Mouse (Mus musculus): ENCODE results near the gene Mrps2.
"Not testable (repeated sequence)": the region's sequence is repeated elsewhere in the genome, so short reads cannot be mapped to it uniquely, and the experiment has no call there.

Gene Mrps2

DNA sequence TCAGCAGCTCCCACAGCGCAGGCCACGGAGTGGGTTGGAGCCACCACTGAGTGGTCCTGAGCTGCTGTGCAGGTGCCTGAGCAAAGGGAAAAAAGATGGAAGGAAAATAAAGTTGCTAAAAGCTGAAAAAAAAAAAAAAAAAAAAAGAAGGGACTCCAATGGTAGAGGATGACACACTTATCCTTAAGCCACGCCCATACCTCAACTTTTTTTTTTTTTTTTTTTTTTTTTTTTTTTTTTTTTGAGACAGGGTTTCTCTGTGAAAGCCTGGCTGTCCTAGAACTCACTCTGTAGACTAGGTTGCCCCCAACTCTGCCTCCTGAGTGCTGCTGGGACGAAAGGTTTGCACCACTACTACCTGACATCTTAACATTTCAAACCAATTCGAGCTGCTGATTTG is 10.1 kb downstream of the Mrps2 start:
- DNase-seq = not testable (repeated sequence)

- DNase-seq = peak in 1 of 2 experiments; percentile 14
Measured at GRCm38 (mm10) chr2:28479208-28480204, 11.6 kb downstream of the Mrps2 start.

- DNase-seq = no peak
Measured at GRCm38 (mm10) chr2:28483861-28484260, 16.0 kb downstream of the Mrps2 start.

DNA sequence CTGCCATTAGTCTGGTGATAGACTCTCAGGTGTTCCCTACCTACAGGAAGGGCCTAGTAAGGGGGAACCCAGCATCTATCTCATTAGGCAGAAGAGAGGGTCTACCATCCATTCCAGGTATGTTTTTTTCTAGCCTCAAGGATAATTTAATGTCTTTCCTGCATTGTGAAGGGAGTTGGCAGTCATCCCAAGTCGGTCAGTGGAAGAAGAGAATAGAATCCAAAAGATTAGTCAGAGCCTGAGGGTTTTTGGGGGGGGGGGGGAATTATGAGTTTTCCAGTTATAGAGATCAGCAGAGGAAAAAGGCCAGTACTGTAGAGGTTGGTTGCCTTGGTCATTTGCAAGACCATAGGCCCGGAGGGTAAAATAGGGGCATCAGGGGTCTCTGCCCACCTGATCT is 26.7 kb downstream of the Mrps2 start:
- peak in 1 of 2 experiments; percentile 6 for DNase-seq

- peak in 1 of 2 experiments; percentile 39 for DNase-seq
Measured at GRCm38 (mm10) chr2:28495207-28495756, 27.4 kb downstream of the Mrps2 start.

- DNase-seq = peak in 1 of 2 experiments; percentile 1
Measured at GRCm38 (mm10) chr2:28495801-28496595, 28.1 kb downstream of the Mrps2 start.

- DNase-seq = peak in 1 of 2 experiments; percentile 1
Measured at GRCm38 (mm10) chr2:28496671-28497070, 28.8 kb downstream of the Mrps2 start, which contains the start of gene Gbgt1. Gene Gbgt1, plus strand, starts transcription at chr2:28496891.

GRCm38 (mm10) chr2:28497561-28497960 is 29.7 kb downstream of the Mrps2 start:
- DNase-seq = no peak

DNA sequence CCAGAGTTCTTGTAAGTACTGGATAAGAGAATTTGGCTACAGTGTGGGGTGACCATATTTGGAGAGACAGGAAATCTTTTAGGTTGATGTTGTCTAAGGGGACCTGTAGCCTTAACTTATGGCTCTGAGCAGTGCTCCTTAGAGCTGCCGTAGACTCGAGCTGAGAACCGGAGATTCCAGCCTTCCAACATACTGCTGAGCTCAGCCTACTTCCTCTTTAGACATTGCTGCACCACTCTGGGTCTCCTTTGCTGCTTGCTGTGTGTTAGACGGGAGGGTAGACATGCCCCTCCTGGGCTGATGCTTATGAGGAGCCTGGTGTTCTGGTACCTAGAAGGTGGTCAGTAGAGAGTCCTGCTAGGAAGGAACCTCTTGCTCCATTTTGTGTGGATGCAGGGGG is 30.6 kb downstream of the Mrps2 start:
- DNase-seq = no peak

GRCm38 (mm10) chr2:28502987-28503386 is 35.1 kb downstream of the Mrps2 start:
- peak; percentile 0 to 1 for DNase-seq

- peak; percentile 1 for DNase-seq
Measured at GRCm38 (mm10) chr2:28504676-28505075, 36.8 kb downstream of the Mrps2 start.

- peak; percentile 0 to 1 for DNase-seq
Measured at GRCm38 (mm10) chr2:28505795-28506194, 37.9 kb downstream of the Mrps2 start, which contains the start of gene Gm10134. Gene Gm10134, plus strand, starts transcription at chr2:28506095.

DNA sequence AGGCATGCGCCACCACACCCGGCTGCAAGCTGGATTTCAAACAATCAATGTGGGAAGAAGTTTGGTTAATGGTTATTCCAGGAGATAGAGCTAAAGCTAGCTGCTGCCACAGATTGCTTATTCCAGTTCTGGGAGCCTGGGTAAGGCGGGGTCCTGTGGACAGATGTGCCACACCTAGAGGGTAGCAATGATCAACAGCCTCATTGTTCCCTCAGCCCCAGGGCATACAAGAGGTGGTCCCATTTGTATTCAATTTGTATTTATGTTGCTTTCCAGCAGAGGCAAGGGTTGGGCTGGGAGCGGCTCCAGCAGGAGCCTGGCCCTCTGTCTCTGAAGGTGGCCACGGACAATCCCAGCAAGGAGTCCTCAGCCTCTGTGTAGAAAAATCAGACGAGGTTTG is 38.4 kb downstream of the Mrps2 start:
- DNase-seq = peak; percentile 0 to 2

- peak; percentile 4 to 20 for DNase-seq
Measured at GRCm38 (mm10) chr2:28511600-28511999, 43.7 kb downstream of the Mrps2 start.

GRCm38 (mm10) chr2:28512798-28513401 is 45.0 kb downstream of the Mrps2 start, which contains the start of gene Ralgds:
Gene Ralgds, plus strand, starts transcription at chr2:28513125.
- peak; percentile 85 to 92 for DNase-seq

- peak; percentile 67 to 69 for DNase-seq
Measured at GRCm38 (mm10) chr2:28513431-28514370, 45.8 kb downstream of the Mrps2 start.

DNA sequence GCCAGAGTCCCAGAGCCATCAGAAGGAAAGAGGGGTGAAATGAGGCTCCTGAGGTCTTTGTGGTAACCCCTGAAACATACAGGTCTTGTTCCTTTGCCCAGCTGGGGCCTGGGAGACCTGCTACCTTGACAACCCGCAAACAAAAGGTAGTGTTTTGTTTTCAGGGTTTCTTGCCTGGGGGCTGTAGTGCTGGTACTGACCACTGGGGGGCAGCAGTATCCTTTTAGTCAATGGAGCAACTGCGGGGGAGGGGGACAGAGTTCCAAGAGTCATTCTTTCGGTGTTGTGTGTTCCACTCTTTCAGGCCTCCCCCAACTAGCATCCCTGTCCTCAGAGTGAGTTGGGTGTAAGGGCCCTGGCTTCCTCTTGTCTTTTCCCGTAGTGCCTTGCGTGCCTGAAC is 46.6 kb downstream of the Mrps2 start:
- peak; percentile 93 to 95 for DNase-seq

DNA sequence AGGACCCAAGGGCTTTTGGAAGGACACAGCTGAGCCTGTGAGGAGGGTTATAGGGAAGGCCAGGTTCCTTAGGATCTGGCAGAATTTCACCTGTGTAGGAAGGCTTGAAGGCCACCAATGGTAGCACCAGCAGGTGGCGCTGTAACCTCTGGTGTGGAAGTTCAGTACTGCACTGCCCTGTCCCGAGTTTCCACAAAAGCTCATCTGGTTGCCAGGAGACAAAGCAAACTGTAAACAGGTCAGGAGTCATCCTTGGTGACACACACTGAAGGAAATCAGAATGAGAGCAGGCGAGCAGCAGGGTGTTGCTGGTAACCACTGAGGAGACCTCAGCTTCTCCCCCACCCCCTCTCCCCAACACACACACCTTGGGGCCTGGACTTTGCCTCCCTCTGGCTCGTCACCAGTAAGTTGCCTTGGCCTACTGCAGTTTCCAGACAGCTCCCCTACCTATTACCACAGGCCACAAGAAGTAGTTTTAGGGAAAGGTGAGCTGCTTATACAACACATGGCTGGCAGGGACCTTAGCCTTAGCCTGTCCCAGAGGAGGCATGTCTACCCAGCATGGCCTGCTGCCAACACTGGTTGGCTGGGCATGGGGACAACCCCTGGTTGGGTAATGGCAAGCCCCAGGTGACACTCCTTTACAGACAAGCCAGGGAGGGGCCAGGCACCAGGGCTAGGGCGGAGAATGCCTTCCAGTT is 49.5 kb downstream of the Mrps2 start:
- peak; percentile 78 to 90 for DNase-seq

- DNase-seq = peak in 1 of 2 experiments; percentile 10
Measured at GRCm38 (mm10) chr2:28518231-28518630, 50.4 kb downstream of the Mrps2 start.

GRCm38 (mm10) chr2:28520581-28520980 is 52.7 kb downstream of the Mrps2 start:
- DNase-seq = peak; percentile 81 to 82

All from cerebellum, postnatal 25 days (tissue).